Mouse (Mus musculus) brain, embryonic 18.5 days (tissue): ENCODE measurements around the gene Prdm2.
A peak's percentile ranks its signal among the peaks of the same experiment; 100 is the strongest.

Experiments used
- DNase-seq: peaks from one replicate; pipeline ENCODE4 v3.0.0-alpha.2; 2012; ENCODE audit warnings: low read depth, low spot score

Prdm2 gene

GRCm38 (mm10) chr4:143211584-143212340 lies 1.0 kb downstream of the Prdm2 start:
- no peak for DNase-seq

GRCm38 (mm10) chr4:143209997-143210396 lies 2.8 kb downstream of the Prdm2 start:
- no peak for DNase-seq

DNA sequence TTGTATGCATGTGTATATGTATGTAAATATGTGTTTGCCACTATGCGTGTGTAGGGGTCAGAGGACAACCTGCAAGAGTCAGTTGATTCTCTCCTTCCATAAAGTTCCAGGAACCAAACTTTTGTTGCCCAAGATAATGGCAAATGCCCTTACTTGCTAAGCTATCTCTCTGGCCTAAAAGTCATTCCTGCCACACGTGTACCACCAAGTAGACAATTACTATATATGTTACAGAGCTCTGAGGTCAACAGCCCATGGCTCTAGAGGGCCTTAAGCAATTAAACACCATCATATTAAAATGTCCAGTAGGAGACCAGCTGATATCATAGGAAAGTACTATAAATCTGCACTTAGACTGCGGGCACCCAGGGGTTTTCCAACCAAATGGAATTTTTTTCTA lies 10.1 kb downstream of the Prdm2 start:
- no peak for DNase-seq

GRCm38 (mm10) chr4:143198371-143198770 lies 14.4 kb downstream of the Prdm2 start:
- no peak for DNase-seq

- no peak for DNase-seq
Observed at GRCm38 (mm10) chr4:143197845-143198356, 14.9 kb downstream of the Prdm2 start.

GRCm38 (mm10) chr4:143194328-143194727 lies 18.5 kb downstream of the Prdm2 start:
- DNase-seq: no peak

DNA sequence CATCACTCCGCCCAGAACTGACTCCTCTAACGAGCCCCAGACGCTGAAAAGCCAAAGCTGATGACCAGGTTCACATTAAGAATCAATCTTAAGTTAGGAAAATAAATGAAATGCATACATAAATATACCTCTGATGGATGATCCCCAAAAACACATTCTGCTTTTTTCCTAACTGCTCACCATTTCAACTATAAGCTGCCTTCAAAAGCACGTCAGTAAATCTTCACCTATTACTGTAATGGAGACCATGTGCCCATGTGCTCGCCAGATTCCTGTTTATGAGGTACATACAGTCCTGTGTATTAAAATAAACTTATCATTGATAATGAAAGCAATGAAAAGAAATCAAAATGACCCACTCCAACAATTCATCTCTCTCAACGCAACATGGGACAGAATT lies 19.6 kb downstream of the Prdm2 start:
- no peak for DNase-seq

GRCm38 (mm10) chr4:143191783-143192182 lies 21.0 kb downstream of the Prdm2 start:
- no peak for DNase-seq

DNA sequence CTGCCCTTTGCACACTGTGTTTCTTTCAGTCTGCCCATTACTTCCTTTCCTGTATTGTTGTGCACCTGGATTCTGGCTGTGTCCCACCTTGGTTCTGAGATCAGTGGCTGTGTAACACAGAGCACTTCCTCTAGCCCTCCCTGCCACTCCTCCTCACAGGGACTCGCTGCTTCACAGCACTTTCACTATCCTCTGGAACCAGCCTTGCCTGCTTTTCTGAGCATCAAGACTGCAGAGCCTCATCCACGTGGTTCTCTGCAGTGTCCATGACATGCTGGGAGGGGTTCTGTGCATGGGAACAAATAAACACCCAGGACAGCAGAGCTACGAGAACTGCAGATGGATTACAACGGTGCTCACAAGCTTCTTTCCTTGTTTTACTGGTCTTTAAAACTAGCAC lies 22.1 kb downstream of the Prdm2 start:
- DNase-seq: no peak

DNA sequence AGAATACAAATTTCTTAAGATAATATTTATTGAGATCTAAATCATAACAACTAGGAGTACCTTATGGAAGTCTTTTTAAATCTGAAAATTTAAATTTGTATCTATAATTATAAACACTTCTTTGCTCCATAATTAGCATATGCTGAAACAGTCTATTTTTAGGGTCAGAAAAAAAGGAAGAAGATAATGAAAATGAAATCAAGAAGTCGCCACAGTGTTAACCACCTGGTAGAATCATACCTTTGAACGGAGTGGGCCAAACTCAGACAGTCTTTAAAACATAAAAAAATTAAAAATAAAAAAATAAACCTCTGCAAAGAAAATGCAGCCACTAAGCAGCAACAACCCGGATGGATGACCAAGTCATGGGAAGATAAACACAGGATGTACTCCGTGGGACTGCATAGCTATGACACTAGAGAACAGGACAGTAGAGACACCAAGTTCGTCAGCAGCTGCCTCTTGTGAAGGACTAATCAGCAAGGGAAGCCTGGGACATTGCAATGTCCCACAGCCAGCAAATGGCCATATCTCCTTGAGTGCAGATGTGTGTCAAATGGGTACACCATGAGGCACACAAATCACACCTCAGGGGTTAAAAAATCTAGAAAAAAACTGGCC lies 24.1 kb downstream of the Prdm2 start:
- DNase-seq: no peak

DNA sequence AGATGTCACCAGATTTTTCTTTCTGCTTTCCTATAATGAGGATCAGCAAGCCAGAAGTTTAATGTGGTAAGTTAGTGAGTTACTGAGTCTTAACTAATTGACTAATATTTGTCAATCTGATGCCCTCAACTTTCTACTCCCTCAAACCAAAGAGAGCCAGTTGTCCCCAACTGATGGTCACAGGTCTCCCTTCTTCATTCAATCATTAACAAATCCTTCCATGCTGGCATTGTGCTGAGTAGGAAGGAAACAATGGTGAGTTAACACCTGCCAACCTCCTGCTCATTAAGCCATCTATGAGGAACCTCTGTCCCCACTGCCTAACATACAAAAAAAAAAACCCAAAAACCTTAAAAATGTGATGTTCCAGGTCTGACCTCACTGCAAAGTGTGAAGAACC lies 26.7 kb downstream of the Prdm2 start:
- no peak for DNase-seq

GRCm38 (mm10) chr4:143185496-143185895 lies 27.3 kb downstream of the Prdm2 start:
- no peak for DNase-seq

GRCm38 (mm10) chr4:143183141-143183540 lies 29.7 kb downstream of the Prdm2 start:
- DNase-seq: no peak

GRCm38 (mm10) chr4:143180731-143181130 lies 32.1 kb downstream of the Prdm2 start:
- no peak for DNase-seq

DNA sequence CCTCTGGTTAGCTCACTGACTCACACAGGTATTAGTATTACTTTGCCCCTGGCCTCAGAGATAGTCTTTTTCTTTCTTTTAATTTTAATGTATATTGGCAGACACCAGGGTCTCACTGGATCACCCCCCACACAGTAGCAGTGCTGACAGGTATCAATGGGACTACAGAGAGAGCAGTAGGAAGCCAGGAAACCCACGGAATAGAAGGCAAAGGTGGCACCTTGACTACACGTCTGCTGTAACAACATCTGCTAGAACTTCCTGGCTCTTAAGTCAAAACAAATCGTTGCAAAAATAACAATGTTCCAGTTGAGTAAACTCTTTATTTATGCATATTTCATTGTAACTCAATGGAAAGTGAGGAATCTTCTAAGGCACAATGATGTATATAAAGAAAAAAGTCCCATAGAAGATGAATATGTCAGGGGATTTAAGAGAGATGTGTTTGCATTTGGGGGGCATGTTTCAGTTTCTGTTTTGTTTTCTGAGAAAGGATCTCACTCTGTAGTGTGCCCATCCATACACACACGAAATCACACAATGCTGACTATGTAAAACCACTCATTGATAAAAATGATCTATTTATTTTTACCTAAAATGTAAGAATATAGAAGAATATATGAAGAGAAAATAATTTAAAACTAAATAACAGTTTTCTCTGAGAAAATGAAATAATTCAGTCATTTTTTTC lies 41.0 kb downstream of the Prdm2 start:
- DNase-seq: no peak

GRCm38 (mm10) chr4:143170290-143170689 lies 42.5 kb downstream of the Prdm2 start:
- no peak for DNase-seq

- DNase-seq: no peak
Observed at GRCm38 (mm10) chr4:143168093-143168492, 44.7 kb downstream of the Prdm2 start.

DNA sequence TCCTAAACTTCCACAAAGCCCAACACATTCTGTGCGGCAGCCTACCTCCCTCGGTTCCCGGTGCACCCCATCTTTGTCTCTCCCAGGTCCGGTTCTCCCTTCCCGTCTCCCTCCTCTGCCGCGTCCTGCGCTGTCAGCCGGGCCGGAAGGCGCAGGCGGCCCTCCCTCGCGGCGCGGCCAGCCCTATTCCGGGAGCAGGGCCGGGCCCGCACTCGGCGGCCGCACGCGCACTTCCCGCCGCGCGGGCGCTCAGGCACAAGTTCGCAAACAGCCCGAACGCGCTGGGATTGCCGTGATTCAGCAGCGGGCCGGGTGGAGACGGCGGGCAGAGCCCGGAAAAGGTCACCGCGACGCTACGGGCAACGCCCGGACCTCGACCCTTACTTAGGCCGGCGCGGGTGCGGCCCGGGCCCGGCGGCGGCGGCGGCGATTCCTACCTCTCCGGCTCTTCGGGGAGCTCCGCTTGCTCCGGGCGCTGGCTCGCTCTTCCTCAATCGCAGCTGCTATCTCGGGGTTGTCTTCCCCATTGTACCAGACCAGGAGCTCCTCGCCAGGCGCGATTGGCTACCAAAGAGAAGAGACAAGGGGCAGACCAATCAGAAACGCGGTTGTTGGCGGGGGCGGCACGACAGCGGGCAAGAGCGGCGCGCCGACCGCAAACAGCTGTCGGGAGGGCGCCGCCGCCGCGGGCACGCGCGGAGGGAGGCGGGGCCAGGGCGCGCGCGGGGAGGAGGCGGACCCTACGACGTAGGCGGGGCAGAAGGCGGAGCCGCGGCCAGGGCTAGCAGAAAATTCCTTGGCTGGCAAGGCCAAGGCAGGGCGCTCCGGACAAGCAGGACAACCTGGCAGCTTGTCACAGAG lies 50.9 kb downstream of the Prdm2 start:
- peak; percentile 97 for DNase-seq

DNA sequence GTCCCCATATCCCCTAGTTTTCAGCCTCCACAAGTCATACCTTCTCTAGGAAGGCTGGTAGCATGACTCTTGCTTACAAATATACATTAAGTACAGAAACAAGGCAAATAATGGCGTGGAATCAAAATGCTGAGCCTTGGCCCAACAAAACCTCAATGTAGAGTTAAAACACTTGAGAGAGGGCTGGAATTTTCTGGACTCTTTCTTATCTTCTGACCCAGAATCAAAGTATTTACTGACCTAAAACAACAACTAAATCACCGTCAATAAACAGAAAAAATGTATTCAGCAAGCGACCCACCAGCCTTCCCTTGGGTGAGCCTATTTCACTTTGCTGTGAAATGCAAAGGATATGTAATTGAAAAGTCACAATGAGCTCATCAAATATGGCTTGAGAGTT lies 52.0 kb downstream of the Prdm2 start:
- DNase-seq: no peak

- DNase-seq: no peak
Observed at GRCm38 (mm10) chr4:143159336-143159735, 53.5 kb downstream of the Prdm2 start.

DNA sequence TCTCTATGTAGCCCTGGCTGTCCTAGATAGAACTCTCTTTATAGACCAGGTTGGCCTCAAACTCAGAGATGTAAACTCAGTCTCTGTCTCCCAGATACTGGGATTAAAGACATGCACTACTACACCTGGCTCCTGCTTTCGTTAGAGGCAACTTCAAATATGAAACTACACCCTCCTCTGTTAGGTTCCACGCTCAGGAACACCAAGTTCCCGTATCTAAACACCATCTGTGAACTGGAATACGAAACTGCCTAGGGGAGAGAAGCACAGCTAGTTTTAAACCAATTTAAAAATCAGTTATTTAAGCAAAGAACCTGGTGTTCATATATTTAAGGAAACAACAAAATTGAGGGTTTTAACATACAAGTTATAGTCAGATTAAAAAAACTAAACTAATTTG lies 56.9 kb downstream of the Prdm2 start:
- DNase-seq: no peak

GRCm38 (mm10) chr4:143155036-143155435 lies 57.8 kb downstream of the Prdm2 start:
- DNase-seq: no peak
